Mouse (Mus musculus): Measurements from ENCODE around the gene Wars.

DNA sequence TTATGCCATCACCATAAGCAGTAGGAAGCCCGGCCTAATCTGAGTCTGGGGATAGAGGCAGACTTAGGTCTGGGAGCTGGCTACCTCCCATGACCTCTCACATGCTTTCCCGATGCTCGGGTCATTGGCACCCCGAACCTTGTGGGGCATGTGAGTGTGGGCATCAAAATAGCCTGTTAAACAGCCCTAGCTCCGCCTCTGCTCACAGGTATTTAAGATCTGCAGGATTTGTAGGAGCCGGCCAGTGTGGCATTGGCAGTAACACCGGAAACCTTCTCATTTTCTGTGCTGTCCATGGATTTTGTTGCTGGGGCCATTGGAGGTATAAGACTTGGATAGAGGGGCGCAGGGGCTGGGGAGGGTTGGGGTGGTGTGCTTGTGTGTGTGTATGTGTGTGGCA lies 43.1 kb downstream of the Wars start:
- TF ChIP-seq CTCF (IDR thresholded peaks at IDR 0.05; ENCODE audit: borderline replicate concordance, insufficient read depth, low read length) (no peak), POLR2A (IDR thresholded peaks at IDR 0.05; ENCODE audit: low read depth, low read length) (no peak)
